Mouse (Mus musculus) large intestine, adult 2 months (tissue): ENCODE results near the gene Tmem200a. TPM values are rescaled to one million over a fixed set of nuclear protein-coding genes. Genes with fewer than 3 reads are reported as not detected.

Experiments used
- DNase-seq: peaks from one replicate; pipeline ENCODE4 v3.0.0-alpha.2; 2012; ENCODE audit warnings: low read depth, low spot score
- WGBS: fragments of 180-500 bp; shearing (Covaris S2); methylation state at CpG from one replicate; pipeline ENCODE4 v1.1.7; 2018; 5-methylcytosine and 5-hydroxymethylcytosine counted together
- polyA plus RNA-seq: library from polyadenylated mRNA; depleted of rRNA; stranded (reverse); fragments of >200 nt; gene quantifications from 2 replicates; pipeline ENCODE4 v1.2.3, GENCODE M21; 2012

The Tmem200a gene
- polyA plus RNA-seq, 1 experiment, result 1.2 TPM

- DNase-seq, result no peak
- 80% methylated on average over 5 of the region's 5 CpGs for WGBS
Observed at GRCm38 (mm10) chr10:25999291-25999930, 79.4 kb downstream of the Tmem200a start.

- WGBS, result 68% methylated on average over 2 of the region's 2 CpGs
- DNase-seq, result no peak
Observed at GRCm38 (mm10) chr10:25984056-25984455, 94.8 kb downstream of the Tmem200a start.

DNA sequence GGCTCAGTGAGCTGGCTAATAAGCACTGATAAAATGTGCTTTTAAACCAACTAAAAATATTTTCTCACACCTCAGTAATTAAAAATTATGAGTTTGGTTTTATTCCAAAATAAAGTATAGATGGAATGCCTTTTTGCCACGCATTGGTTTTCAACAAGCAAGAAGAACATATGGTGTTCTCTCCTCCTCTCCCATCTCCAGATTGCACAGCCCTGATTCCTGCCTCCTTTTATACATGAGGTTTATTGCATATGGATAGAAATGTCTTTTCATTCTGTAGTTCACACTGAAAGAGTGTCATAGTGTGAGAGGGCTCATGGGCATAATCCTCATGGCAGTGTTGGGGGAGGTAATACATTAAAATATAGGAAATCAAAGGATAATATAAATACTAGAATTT lies 96.2 kb downstream of the Tmem200a start:
- 70% methylated on average over 1 of the region's 1 CpGs for WGBS
- no peak for DNase-seq

GRCm38 (mm10) chr10:25962863-25963262 lies 116.0 kb downstream of the Tmem200a start:
- no peak for DNase-seq
- 25% methylated on average over 4 of the region's 4 CpGs for WGBS

- 76% methylated on average over 2 of the region's 2 CpGs for WGBS
- DNase-seq, result no peak
Observed at GRCm38 (mm10) chr10:25961066-25961465, 117.8 kb downstream of the Tmem200a start.

DNA sequence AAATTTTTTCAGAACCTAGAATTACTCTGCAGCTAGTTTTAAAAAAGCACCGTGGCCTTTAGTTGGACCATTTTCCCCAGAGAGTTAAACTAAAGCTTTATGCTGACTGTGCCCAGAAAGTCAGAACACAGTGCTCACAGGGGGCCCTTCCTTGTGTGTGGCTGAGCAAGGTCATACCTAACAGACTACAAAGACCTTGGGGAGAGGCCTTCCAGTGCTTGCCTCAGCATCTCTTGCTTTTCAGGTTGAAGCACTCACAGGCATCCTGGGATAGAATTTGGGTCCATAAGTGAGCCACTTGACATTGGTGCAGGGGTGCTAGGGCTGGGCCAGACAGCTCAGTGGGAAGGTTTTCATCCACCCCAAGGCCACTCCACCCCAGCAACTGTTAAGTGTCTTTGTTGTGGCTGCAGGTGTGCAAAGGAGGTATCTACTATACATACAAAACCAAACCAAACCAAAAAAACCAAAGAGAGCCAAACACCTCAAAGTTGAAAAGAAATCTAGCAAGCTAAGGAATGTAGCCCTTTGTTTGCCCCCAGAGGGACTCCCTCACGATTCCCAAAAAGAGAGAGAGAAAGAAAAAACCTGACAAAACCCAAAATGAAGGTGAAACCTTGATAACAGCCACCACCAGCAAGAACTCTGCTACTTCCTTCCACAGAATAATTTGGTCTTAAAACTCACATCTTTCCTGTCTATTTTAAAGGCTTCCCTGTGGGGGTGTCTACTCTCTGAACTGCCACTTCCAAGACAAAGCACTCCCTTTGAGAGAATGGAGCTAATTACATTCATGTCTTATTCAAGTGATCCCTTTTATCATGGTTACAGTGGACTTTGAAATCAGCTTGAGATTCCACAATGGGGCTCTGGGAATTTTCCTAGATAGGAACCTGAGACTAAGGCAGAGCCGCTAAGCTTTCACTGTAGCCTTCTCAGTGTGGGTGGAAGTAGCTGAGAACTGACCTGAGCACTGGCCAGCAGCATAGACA lies 119.8 kb downstream of the Tmem200a start:
- WGBS, result 56% methylated on average over 3 of the region's 3 CpGs
- DNase-seq, result no peak

- 75% methylated on average over 3 of the region's 3 CpGs for WGBS
- no peak for DNase-seq
Observed at GRCm38 (mm10) chr10:25954641-25955228, 124.1 kb downstream of the Tmem200a start.

GRCm38 (mm10) chr10:25952838-25953237 lies 126.0 kb downstream of the Tmem200a start:
- DNase-seq, result no peak
- WGBS, result 39% methylated on average over 7 of the region's 7 CpGs

DNA sequence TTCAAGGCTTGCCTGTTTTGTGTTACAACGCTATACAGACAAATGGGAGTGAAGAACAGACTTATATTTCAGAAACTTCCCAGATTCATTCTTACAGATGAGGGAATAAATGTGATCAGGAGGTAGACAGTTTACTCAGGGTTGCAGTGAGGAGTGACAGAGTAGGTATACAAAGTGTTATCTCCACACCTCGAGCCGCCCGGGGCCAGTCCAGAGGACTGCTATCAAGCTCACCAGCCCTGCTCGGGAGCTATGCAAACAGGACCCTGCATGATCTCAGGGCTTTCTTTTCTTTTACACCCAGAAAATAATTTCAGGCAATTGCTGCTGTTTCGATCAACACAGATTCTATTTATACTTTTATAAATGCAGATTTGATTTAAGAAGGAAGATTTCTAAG lies 126.7 kb downstream of the Tmem200a start:
- WGBS, result 51% methylated on average over 6 of the region's 6 CpGs
- no peak for DNase-seq

GRCm38 (mm10) chr10:25945866-25946265 lies 133.0 kb downstream of the Tmem200a start:
- no peak for DNase-seq
- WGBS, result 59% methylated on average over 2 of the region's 2 CpGs

DNA sequence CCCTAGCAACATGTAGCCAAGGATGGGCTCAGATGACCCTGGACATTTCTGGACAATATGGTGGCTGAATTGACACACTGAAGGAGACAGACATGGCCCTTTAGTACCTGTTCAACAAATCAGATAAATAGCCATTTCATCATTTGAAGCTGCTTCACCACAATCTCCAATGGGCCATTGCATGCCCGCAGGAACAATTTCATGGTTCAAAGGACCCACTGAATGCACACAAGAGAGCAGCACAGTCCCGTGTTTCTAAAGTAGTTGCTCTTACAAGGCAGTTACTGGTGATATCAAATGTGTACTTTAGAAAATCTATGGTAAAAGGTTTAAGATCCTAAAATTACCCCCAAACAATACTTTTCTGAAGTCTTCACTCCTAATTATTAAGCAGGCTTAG lies 134.2 kb downstream of the Tmem200a start:
- WGBS, result 82% methylated on average over 2 of the region's 2 CpGs
- DNase-seq, result no peak

- 84% methylated on average over 8 of the region's 8 CpGs for WGBS
- no peak for DNase-seq
Observed at GRCm38 (mm10) chr10:25931796-25932195, 147.1 kb downstream of the Tmem200a start.

DNA sequence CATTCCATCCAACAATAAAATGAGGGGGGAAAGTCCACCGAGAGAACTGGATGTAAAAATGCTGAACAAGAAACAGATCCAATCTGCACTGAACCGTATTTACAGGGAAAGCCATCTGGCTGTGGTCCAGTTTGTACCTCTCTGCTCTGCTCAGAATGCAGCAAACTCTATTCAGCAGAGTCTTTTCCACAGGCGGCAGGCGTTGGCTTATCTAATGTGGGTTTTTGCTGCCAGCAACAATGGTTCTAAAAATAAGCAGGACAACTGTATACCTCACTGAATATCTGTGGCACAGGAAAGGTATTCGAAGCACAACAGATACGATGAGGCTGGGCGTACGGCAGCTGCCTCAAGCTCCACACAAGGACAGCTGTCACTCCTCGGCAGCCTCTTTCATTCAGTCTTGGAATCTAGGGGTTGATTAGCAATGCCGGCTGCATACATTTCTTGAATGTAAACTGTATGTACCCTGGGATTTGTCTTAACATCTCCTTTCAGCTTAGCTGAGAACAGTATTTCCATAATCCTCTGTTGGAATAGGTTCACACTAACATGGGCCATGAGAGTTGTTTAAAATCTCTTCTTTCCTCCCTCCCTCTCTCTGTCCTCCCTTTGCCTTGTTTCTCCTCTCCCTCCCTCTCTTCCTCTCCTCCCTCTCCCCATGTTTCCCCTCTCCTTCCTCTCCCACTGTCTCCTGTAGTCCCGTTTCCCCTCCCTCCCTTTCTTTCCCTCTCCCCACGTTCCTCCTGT lies 149.3 kb downstream of the Tmem200a start:
- WGBS, result 32% methylated on average over 12 of the region's 12 CpGs
- no peak for DNase-seq

DNA sequence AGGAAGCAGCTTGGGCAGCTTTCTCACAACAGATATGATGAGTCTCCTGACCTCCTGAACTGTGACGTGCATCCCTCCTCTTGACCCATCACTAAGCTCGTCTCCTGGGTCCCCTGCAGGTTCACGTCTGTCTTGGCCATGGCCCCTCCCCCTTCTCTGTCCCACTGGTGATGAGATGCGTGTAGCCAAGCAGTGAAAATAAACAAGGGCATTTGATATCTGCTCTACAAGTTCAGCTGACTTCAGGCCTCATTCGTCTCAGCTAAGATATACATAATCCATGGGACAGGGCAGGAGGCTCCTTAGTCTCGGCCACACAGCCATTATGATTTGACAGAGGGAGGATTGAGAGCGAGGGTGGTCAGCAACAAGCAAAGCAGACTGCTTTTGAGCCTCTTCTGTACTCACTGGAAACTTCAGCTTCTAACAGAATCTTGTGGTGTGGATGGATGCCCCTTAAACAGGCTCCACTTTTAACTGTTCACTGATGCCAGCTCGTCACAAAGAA lies 149.9 kb downstream of the Tmem200a start:
- 39% methylated on average over 8 of the region's 8 CpGs for WGBS
- no peak for DNase-seq

- 25% methylated on average over 3 of the region's 3 CpGs for WGBS
- DNase-seq, result peak; percentile 43
Observed at GRCm38 (mm10) chr10:25928448-25928786, 150.4 kb downstream of the Tmem200a start.

DNA sequence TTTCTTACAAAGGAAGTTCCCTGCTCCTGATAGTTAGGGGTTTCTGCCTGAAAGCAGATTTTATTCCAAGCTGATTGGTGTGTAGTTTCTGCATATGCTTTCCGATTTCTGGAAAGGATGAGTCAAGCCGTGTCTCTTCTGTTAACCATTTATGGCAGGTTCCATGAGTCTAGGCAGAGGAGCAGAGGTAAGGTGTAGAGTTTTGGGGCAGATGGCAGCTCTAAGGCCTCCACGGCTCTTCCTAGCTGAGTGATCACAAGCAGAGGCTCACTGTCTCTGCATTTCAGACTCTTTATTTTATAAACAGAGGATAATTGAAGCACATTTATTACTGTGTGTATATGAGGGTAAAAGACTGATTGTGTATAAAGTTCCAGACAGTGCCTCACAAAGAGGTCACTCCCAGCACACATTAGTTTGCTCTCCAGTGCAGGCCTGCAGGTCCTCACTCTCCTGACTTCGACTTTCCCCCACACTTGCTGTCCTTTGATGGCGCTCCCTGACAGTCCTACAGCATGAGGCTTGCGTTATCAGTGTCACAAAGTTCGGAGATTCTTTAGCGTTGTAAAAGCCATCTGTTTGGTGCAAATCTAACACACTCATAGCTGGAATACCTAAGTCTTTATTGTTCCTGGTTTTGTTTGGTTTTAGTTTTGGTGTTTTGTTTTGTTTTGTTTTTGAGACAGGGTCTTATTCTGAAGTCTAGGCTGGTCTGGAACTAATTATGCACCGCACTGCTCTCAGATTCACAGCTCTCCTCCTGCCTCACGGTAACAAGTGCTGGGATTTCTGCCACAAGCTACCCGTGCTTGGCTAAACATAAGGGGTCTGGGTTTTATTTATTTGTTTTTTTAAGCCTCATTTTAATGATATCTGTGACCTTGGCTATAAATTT lies 151.1 kb downstream of the Tmem200a start:
- WGBS, result 23% methylated on average over 11 of the region's 11 CpGs
- no peak for DNase-seq

DNA sequence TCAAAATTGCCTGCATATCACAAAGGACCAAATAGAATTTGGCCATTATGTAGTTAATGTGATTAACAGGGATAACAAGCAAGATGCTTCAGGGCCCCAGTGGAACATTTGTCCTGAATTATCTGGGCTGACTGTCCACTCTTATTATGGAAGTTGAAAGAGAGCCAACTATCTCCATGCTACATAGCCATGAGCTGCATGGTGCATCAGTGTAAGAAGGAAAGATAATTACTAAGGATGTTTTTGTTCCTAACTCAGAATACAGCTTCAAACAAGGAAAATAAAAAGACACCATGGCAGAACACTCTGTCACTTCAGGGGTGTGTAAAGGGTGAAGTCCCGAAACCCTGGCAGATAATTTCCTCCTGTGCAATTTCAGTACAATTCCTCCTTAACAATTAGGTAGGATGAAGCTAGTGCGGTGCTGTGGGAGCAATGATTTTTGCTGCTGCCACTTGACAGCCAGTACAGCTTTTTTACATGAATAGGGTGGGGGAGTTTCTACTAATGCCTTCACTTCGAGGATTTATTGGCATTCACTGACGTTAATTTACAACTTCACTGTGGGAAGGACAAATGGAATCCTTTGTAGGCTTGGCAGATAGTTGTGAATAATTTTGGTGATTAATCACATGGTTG lies 158.1 kb downstream of the Tmem200a start:
- WGBS, result 38% methylated on average over 4 of the region's 4 CpGs
- no peak for DNase-seq

GRCm38 (mm10) chr10:25918103-25918502 lies 160.7 kb downstream of the Tmem200a start:
- 23% methylated on average over 2 of the region's 2 CpGs for WGBS
- DNase-seq, result peak; percentile 71
